Mouse (Mus musculus) lung, postnatal 0 days (tissue): ENCODE measurements around the gene Ugt1a8. TPM values are rescaled to one million over a fixed set of nuclear protein-coding genes. Genes with fewer than 3 reads are reported as not detected.

Experiments used
- ATAC-seq: fragments of 200-750 bp; cut with Nextera tagmentation; 2 replicates; pipeline ENCODE4 v1.8.0; 2017; ENCODE audit warnings: moderate library complexity
- DNase-seq: peaks from one replicate; pipeline ENCODE4 v3.0.0-alpha.2; 2016; ENCODE audit warnings: low spot score
- H3K27ac ChIP-seq: fragments of 300-500 bp; sonication (generic); 2 replicates; pipeline ENCODE4 v1.5.1; 2014; ENCODE audit warnings: antibody characterized with exemption, mild to moderate bottlenecking, low read length, mixed read lengths
- H3K27me3 ChIP-seq: fragments of 300-500 bp; sonication (generic); replicated peaks from 2 replicates; pipeline ENCODE4 v1.6.1; 2014; ENCODE audit warnings: low read length, mixed read lengths; ENCODE audit not compliant: insufficient read depth
- H3K36me3 ChIP-seq: fragments of 300-500 bp; sonication (generic); 2 replicates; pipeline ENCODE4 v1.6.1; 2014; ENCODE audit warnings: low read length, mixed read lengths; ENCODE audit not compliant: insufficient read depth
- H3K4me1 ChIP-seq: fragments of 300-500 bp; sonication (generic); 2 replicates; pipeline ENCODE4 v1.6.1; 2014; ENCODE audit warnings: antibody characterized with exemption, low read depth, low read length, mixed read lengths; ENCODE audit not compliant: insufficient read depth
- H3K4me2 ChIP-seq: fragments of 300-500 bp; sonication (generic); replicated peaks from 2 replicates; pipeline ENCODE4 v1.6.1; 2014; ENCODE audit warnings: low read depth, mild to moderate bottlenecking, low read length, moderate library complexity, mixed read lengths
- H3K4me3 ChIP-seq: fragments of 300-500 bp; sonication (generic); 2 replicates; pipeline ENCODE4 v1.5.1; 2014; ENCODE audit warnings: low read depth, low read length
- H3K9ac ChIP-seq: fragments of 300-500 bp; sonication (generic); replicated peaks from 2 replicates; pipeline ENCODE4 v1.6.1; 2014; ENCODE audit warnings: low read depth, mild to moderate bottlenecking
- H3K9me3 ChIP-seq: fragments of 300-500 bp; sonication (generic); 2 replicates; pipeline ENCODE4 v1.6.1; 2016; ENCODE audit warnings: low read length, mixed read lengths
- CTCF ChIP-seq: IDR thresholded peaks from 2 replicates; pipeline ENCODE4 v1.5.1; 2016; ENCODE audit warnings: antibody characterized with exemption, mild to moderate bottlenecking
- EP300 ChIP-seq: IDR thresholded peaks from 2 replicates; pipeline ENCODE4 v1.6.1; 2016; ENCODE audit warnings: antibody characterized with exemption, mild to moderate bottlenecking, control low read depth
- WGBS: fragments of 180-500 bp; shearing (Covaris S2); extraction: QIAGEN DNeasy Blood & Tissue Kit; methylation state at CpG from one replicate; pipeline ENCODE4 v1.1.7; 2014; 5-methylcytosine and 5-hydroxymethylcytosine counted together
- polyA plus RNA-seq: library from polyadenylated mRNA; unstranded; fragments of >200 nt; fragmentation: Nextera tagmentation; extraction: Ambion mirVana; gene quantifications from 2 replicates; pipeline ENCODE4 v1.2.1, GENCODE M21; 2015

The Ugt1a8 gene
- polyA plus RNA-seq, 1 experiment from 2014 or later: not detected

DNA sequence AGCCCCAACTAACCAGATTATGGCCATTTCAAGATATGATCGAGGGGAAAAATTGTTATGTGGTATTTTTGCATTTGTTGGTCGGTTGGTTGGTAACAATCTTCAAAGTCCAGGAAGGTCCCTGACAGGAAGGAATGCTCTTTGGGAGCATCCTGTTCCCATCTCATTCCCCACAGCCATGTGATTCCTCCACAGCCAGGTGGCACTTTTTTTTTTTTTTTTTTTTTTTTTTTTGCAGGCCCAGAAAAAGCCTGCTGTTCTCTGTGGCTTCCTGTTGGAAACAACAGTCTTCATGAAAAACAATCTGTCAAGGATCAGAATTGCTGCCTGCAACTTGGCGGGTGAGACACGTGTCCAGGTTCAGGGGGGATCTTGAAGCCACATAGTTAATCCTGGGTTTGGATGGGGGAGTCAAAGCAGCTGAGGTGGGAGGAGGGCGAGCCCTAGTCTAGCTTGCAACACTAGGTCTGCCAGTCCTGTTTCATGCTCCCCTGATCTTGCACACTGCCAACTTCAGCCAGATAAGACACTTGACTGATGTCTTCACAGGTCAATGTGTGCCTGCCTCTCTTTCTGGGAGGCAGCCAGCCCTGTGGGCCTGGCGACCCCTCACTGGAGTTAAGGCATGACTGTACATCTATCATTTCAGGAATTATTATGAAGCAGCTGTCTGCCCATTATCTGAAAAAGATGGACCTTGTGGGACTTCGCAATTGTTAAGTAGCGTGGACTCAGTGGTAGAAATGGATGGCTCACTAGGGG lies 171.4 kb downstream of the Ugt1a8 start:
- 0 out of 2 replicates have a peak, but pooled peaks cover 7% of the 10 kb centered on the region for H3K4me1 ChIP-seq
- H3K27ac ChIP-seq: no peak overlapping the region
- DNase-seq: no peak
- no peak overlapping the region for H3K4me2 ChIP-seq
- no peak overlapping the region for H3K4me3 ChIP-seq
- no peaks in the 10 kb centered on the region for H3K27me3 ChIP-seq
- H3K9me3 ChIP-seq: peaks cover 13% of the 10 kb centered on the region
- 59% methylated on average over 8 of the region's 8 CpGs for WGBS
- TF ChIP-seq CTCF: no peak
- H3K36me3 ChIP-seq: peaks cover 30% of the 10 kb centered on the region
- ATAC-seq: peak; percentile 8
- H3K9ac ChIP-seq: no peak overlapping the region

DNA sequence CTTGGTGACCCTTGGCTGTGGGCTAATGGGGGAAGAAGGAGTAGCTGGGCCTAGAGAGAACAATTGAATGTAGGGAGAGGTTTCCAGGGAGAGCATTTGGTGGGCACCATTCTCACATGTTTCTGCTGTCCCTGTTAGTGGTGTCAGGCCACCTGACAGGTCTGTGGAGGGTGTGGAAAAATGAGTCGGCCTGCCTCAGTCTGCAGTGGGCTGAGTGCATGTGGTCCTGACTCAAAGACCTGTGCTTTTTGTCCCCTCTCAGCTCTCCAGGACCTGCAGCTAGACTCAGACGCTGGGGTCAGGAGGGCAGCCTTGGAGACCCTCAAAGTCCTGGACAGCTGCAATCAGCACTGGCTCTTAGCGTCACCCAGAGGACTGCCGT lies 172.0 kb downstream of the Ugt1a8 start:
- H3K9me3 ChIP-seq: peaks cover 9% of the 10 kb centered on the region
- H3K27ac ChIP-seq: no peak overlapping the region
- H3K27me3 ChIP-seq: no peaks in the 10 kb centered on the region
- TF ChIP-seq EP300: no peak
- no peak for TF ChIP-seq CTCF
- no peak overlapping the region for H3K4me2 ChIP-seq
- 0 out of 2 replicates have a peak, but pooled peaks cover 7% of the 10 kb centered on the region for H3K4me1 ChIP-seq
- no peak overlapping the region for H3K9ac ChIP-seq
- DNase-seq (no peak), ATAC-seq (peak; percentile 1)
- 69% methylated on average over 4 of the region's 4 CpGs for WGBS
- no peak overlapping the region for H3K4me3 ChIP-seq
- peaks cover 36% of the 10 kb centered on the region for H3K36me3 ChIP-seq

DNA sequence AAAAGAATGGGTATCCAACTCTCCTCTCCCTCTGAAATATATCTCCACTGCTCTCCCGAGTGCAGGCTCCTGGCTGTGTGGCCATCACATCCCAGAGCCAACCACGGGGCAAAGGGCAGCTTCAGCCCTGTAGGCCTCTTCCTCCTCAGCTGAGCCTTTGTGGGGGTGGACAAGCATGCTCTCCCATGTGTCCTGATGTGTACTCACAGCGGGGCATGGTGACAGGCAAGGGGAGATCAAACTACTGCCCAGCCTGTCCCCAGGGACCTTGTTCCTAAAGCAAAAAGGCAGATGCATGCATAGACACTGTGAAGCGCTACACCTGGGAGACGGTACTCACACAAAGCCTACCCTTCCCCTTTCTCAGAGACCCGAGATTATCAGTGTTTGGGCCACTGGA lies 172.5 kb downstream of the Ugt1a8 start:
- TF ChIP-seq EP300 (no peak), CTCF (no peak)
- no peak overlapping the region for H3K4me2 ChIP-seq
- WGBS: 71% methylated on average over 6 of the region's 6 CpGs
- ATAC-seq (no peak; the same call in 1 of the 2 replicates), DNase-seq (no peak)
- H3K27ac ChIP-seq: no peak overlapping the region
- H3K9ac ChIP-seq: no peak overlapping the region
- no peak overlapping the region for H3K4me3 ChIP-seq
- H3K9me3 ChIP-seq: peaks cover 7% of the 10 kb centered on the region
- H3K4me1 ChIP-seq: 0 out of 2 replicates have a peak, but pooled peaks cover 7% of the 10 kb centered on the region
- H3K27me3 ChIP-seq: no peaks in the 10 kb centered on the region
- H3K36me3 ChIP-seq: peaks cover 41% of the 10 kb centered on the region

DNA sequence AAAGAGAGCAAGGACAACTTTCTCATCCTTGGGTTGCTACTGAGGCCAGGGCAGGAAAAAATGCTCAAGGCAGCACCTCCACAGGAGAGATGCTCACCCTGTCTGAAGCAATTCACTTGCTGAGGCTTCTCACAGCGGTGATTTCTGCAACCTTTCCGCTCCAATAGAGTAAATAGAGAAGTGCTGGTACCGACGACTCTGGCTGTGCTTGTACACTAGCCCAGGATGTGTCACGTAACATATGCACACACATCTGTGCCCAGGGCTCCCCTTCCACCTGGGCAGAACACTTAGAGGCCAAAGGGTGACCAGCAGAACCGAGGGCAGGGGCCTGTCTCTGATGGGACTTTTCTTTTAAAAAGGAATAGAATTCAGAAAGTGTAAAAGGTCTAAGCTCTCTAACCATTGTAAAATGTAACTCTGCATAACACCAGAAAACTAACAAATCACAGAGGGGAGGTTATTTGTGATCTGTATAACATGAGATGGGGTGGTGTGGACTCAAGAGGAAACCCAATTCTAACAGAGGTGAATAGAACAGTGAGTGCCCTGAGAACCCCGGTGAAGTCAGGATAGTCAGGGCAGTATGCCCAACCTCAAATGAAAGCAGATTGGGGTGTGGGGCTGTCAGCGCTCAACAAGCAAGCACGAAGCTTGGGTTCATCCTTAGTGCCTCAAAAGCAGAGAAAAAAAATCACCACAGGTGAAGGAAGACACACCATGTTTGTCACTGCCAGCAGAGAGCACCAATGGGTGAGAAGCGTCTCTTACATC lies 173.2 kb downstream of the Ugt1a8 start:
- peaks cover 47% of the 10 kb centered on the region for H3K36me3 ChIP-seq

DNA sequence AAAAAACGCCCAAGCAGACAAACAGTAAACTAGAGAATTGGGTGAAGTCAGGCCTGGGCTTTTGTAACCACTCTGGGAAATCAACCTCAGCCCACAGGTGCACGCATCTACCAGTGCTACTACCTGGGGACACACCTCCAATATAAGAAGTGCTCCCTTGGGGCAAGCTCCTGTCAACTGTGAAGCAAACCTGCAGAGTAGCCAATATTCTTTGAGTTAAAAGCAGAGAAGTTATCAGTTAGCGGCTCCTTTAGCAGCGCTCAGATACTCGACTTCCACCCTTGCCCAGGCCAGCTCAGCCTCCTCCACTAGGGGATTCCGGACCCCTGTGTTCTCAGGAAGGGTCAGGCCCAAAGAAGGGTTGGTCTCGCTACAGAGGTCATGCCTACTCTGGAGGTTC lies 174.1 kb downstream of the Ugt1a8 start:
- H3K9ac ChIP-seq: no peak overlapping the region
- no peak overlapping the region for H3K4me2 ChIP-seq
- H3K27ac ChIP-seq: no peak overlapping the region
- no peaks in the 10 kb centered on the region for H3K27me3 ChIP-seq
- H3K4me3 ChIP-seq: no peak overlapping the region
- WGBS: 84% methylated on average over 7 of the region's 7 CpGs
- H3K4me1 ChIP-seq: 0 out of 2 replicates have a peak, but pooled peaks cover 7% of the 10 kb centered on the region
- DNase-seq (no peak), ATAC-seq (no peak)
- no peaks in the 10 kb centered on the region for H3K9me3 ChIP-seq
- TF ChIP-seq CTCF (no peak), EP300 (no peak)
- peaks cover 56% of the 10 kb centered on the region for H3K36me3 ChIP-seq

More for the DNA sequence above, 173.2 kb downstream of the Ugt1a8 start:
- Histone ChIP-seq H3K27ac (no peak overlapping the region), H3K4me3 (no peak overlapping the region), H3K4me2 (no peak overlapping the region), H3K27me3 (no peaks in the 10 kb centered on the region), H3K4me1 (0 out of 2 replicates have a peak, but pooled peaks cover 7% of the 10 kb centered on the region), H3K9me3 (peaks cover 5% of the 10 kb centered on the region), H3K9ac (no peak overlapping the region)
- TF ChIP-seq CTCF: no peak
- TF ChIP-seq EP300: no peak
- no peak for DNase-seq
- ATAC-seq: no peak
- 76% methylated on average over 10 of the region's 10 CpGs for WGBS

DNA sequence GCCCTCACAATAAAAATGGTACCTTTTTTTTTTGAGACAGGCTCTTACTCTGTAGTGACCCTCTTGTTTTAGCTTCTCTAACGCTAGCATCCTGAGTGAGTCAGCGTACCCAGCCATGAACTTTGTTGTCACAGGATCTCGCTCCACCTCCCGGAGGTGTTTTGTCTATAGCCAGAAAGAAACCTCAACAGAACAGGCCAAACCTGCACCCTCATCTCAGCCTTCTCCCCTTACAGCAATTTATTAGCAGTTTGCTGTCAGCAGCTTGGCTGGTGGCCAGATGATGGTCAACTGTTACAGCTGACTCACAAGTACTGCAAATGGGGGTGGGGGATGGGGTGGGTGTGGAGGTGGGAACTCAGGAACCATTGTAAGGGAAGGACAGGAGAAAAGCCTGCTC lies 174.6 kb downstream of the Ugt1a8 start:
- WGBS: 73% methylated on average over 4 of the region's 4 CpGs
- H3K27ac ChIP-seq: no peak overlapping the region
- H3K9ac ChIP-seq: no peak overlapping the region
- no peak overlapping the region for H3K4me2 ChIP-seq
- peaks cover 62% of the 10 kb centered on the region for H3K36me3 ChIP-seq
- no peak overlapping the region for H3K4me3 ChIP-seq
- no peak for TF ChIP-seq EP300
- no peak for TF ChIP-seq CTCF
- ATAC-seq (peak; percentile 8), DNase-seq (peak; percentile 74)
- H3K9me3 ChIP-seq: no peaks in the 10 kb centered on the region
- 0 out of 2 replicates have a peak, but pooled peaks cover 7% of the 10 kb centered on the region for H3K4me1 ChIP-seq
- H3K27me3 ChIP-seq: no peaks in the 10 kb centered on the region
